Mouse (Mus musculus) adrenal gland, adult 18-20 months (tissue): ENCODE results near the gene Arhgap36. TPM values are rescaled to one million over a fixed set of nuclear protein-coding genes. Genes with fewer than 3 reads are reported as not detected.

Experiments used
- DNase-seq, 2 experiments: peaks; one replicate each; pipeline ENCODE4 v3.0.0; 2021 to 2022; ENCODE audit warnings: low spot score in 2 of 2
- long read RNA-seq, 2 experiments: library from polyadenylated mRNA; stranded (forward); transcript quantifications; one replicate each; pipeline ENCODE4 v2.0.0; 2021
- total RNA-seq, 2 experiments: library from RNA; stranded (reverse); gene quantifications; 1 replicate in 1 of 2; 2 replicates in 1 of 2; pipeline ENCODE4 v1.2.3; 2021

Gene Arhgap36
- 1 to 10 TPM; 2.2 to 4.7 TPM for total RNA-seq
- long read RNA-seq, experiment 1, partial matches to known transcripts = 4 of 5 reads
- long read RNA-seq, experiment 1, other reads (novel, unspliced or antisense) = 0 of 5 reads
- long read RNA-seq, experiment 2 = 0 reads

GRCm38 (mm10) chrX:49463442-49463970 is at the start of gene Arhgap36:
Gene Arhgap36 (plus strand): TSS chrX:49463945.
- no peak for DNase-seq

GRCm38 (mm10) chrX:49457781-49458180 is 6.0 kb upstream of the Arhgap36 start:
- DNase-seq = no peak

- no peak for DNase-seq
These were observed 6.7 kb downstream of the Arhgap36 start for GRCm38 (mm10) chrX:49470287-49471054.

GRCm38 (mm10) chrX:49479968-49480809 is 16.4 kb downstream of the Arhgap36 start:
- DNase-seq = no peak

GRCm38 (mm10) chrX:49480846-49481245 is 17.1 kb downstream of the Arhgap36 start:
- DNase-seq = no peak

- no peak for DNase-seq
These were observed 25.4 kb downstream of the Arhgap36 start for GRCm38 (mm10) chrX:49489141-49489540.

- no peak for DNase-seq
These were observed 30.1 kb downstream of the Arhgap36 start for GRCm38 (mm10) chrX:49493739-49494449.

Other genes with a start within 250 kb of the Arhgap36 start
- gene Enox2, start 175.7 kb upstream of the Arhgap36 start, total RNA-seq = 10 to 100 TPM; 10.0 to 16.3 TPM
- not detected for gene Olfr1320, start 208.4 kb downstream of the Arhgap36 start, total RNA-seq